Mouse (Mus musculus) adrenal gland, adult 18-20 months (tissue): Measurements from ENCODE around the gene Fbxw10. TPM values are rescaled to one million over a fixed set of nuclear protein-coding genes. Genes with fewer than 3 reads are reported as not detected.
A peak's percentile ranks its signal among the peaks of the same experiment; 100 is the strongest.

ENCODE experiments used
- DNase-seq, 2 experiments: peaks; one replicate each; pipeline ENCODE4 v3.0.0; 2021 to 2022; ENCODE audit warnings: low spot score in 2 of 2
- total RNA-seq, 2 experiments: library from RNA; stranded (reverse); gene quantifications; 1 replicate in 1 of 2; 2 replicates in 1 of 2; pipeline ENCODE4 v1.2.3; 2021

Fbxw10 gene
- total RNA-seq, 2 experiments from 2014 or later, result 0.76 to 1.4 TPM

DNA sequence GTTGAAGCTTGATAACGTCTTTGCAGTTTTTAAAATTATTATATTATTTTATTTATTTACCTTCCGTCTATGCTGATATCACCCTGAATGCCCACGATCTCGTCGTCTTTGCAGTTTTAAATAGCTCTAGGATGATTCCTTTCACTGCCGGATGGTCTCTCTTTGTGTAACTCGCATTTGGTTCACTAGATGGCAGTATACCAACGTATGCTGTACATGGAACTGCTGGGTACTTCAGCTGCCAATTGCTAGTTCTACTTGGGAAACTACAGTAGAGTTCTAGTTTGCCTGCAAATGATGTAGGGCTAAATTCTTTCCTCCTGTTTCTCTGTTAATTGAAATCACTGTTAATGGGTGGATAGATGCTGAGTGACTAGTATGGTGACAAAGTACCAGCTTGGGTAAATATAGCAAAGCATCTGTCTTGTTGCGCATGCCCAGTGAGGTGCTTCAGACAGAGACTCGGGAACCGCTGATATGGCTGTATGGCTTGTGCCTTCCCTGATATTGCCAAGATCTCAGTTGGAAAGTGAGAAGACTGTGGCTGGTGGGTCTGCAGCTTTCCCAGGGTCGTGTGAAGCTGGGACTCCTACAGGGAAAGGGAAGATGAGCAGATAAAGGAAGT lies 54.9 kb downstream of the Fbxw10 start:
- peak in 1 of 2 experiments; percentile 42 for DNase-seq

DNA sequence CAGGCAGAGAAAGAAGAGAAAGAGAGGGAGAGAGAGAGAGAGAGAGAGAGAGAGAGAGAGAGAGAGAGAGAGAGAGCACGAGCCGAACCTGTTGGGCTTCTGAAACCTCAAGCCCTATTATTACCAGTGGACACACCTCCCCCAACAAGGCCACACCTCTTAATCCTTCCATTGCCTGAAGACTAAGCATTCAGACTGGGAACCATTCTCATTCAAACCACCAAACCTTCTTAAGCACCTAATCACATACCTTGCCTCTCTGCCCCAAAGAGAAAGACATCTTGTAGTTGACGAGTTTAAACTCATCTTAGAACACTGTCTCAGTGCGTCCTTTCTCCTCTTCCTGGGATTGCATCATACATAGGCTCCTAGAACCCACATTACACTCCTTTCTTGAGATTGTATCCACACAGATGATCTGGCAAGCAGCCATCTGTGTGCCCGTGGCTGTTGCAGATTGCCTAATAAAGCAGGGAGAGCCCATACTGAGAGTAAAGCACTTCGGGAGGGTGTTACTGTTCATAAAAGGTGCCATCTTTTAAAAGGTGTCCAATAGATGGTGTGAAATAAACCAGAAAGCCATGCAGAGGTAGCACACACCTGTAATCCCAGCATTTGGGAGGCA lies 57.1 kb downstream of the Fbxw10 start:
- no peak for DNase-seq

DNA sequence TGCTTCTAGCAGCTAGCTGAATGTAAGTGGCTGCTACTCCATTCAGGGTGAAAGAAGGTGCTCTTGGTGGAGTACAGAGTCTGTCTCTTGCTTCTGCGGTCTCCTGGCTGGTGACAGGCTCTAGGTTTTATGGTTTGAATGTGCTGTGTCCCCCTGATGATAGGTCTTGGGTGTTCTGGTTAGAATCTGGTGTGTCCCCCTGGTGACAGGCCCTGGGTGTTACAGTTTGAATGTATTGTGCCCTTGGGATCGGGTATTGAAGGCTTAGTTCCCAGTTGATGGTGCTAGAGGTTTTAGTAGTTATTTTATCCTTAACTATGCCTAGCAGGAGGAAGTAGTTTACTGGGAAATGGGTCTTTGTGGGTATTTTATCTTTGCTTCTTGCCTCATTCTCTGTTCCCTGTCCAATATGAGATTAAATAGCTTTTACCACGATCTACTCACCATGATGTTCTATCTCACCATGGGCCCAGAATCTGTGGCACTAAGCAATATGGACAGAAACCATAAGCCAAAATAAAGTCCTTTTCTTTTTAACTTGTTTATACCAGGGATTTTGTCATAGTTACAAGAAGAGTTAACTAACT lies 62.9 kb downstream of the Fbxw10 start:
- no peak for DNase-seq

DNA sequence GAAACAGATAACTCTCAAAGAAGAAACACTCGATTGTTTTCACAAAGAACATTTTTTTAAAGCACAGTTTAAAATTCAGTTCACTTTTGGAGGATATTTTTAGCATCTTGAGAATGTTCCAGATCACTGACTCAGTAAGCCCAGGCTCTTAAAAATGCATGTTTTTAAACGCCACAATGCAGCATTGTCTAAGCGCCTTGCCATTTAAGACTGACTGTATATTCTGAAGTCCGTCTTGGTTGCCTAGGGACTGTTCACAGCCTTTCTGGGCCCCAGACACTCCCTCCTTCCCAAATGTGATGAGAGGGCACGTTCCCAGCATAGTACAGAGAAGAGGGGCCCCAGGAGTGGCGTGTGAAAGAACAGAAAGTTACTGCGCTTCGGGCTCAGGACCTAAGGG lies 64.5 kb downstream of the Fbxw10 start:
- DNase-seq, result no peak

DNA sequence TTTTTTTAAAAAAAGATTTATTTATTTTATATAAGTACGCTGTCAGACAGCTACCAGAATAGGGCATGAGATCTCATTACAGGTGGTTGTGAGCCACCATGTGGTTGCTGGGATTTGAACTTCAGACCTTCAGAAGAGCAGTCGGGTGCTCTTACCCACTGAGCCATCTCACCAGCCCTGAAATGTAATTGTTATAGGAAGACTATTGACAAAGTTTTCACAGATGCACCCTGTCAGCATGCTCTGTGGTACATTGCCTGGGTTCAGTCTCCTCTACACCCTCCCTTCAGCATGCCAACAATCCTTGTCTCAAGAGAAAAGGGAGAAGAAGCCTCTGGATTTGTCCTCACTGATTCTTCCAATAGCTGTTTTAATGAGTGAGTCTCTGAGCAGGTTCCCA lies 66.3 kb downstream of the Fbxw10 start:
- no peak for DNase-seq

DNA sequence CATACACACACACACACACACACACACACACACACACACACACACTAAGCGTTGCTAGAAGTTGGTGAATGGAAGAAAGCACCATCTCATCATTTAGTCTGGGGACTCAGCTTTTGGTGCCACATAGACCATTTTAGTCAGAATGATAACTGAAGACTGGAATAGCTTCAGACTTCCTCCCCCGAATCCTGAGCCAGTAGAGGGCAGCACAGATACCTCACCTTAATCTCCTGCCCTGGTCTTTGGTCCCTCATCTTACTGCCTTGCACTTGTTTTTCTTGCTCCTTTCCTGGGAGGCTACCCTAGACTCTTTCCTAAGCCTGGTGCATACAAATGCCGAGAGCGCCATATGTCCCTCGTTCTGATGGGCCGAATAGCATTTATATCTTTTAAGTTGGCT lies 67.7 kb downstream of the Fbxw10 start:
- peak in 1 of 2 experiments; percentile 18 for DNase-seq

DNA sequence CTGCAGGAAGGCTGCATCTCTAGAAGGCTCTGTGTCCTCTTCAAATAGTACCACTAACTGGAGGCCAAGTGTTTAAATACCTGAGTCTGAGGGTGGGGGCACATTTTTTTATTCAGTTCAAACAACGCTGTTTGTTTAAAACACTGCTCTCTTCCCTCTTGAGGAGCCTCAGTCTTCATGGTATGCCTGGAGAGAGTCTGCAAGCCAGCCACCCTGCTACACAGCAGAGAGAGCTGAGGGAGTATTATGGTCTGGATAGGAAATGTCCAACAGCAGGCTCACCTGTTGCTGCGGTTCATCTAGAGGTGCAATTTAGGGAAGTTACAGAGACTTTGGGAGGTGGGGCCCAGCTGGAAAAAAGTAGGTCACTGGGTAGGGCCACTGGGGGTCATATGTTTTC lies 68.6 kb downstream of the Fbxw10 start:
- DNase-seq, result no peak

DNA sequence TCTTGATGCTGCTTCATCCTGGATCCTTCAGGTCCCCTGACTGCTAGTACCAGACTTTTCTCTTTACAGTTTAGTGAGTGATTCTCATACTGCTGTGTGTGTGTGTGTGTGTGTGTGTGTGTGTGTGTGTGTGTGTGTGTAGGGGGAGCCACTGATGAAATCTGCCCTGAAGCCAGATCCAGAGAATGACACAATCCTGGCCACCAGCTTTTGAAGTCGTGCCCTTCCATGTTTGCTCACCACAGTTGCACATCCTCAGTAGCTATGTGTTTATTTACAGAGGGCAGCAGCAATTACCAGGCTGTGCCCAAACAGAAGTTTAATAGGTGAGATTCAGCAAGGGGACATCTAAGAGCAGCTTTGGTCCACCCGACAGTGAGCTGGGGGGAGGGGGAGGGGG lies 69.9 kb downstream of the Fbxw10 start:
- DNase-seq, result no peak

DNA sequence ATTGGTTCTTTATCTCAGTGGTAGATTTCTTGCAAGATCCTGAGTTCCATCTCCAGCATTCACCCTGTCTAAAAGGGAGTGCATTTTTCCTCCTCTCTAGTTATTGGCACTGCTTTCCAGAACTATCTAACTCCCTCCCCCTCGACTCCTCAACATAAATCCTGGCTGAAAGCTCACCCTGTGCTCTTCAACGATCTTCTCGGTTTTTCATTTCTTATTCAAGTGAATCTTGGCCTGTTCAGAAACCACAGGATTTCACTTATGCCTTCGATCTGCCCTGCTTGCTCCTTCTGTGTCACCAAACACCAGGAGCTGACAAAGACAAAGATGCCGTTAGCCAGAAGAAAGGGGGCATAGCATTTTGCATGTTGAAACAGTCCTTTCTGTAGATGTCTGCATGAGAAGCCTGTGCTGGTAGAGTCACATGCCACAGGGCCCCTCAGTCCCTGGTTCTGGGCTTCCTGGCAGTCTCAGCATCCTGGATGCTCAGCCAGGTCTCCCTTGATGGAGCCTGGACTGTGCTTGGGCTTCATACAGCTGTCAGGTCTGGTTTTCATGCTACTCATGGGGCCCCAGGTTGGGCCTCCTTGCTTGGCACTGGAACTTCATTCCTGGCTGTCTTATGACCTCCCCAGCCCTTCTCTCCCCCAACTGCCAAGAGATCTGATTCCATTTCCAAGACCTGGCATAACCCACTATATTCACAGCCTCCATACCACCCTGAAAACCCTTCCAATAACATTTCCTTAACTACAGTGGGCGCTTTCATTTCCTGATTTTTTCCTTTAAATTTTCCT lies 73.3 kb downstream of the Fbxw10 start:
- no peak for DNase-seq

DNA sequence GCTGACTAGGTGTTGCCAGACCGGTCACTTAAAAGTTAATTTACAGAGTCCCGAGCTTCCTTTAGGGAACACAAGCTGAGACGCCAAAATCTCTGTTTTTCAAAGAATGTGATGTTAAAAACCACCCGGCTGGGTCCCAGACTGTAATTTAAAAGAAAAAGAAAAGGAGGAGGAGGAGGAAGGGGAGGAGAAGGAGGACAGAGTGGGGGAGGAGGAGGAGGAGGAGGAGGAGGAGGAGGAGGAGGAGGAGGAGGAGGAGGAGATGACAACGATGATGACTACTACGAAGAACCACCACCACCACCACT lies 73.8 kb downstream of the Fbxw10 start:
- DNase-seq, result no peak

DNA sequence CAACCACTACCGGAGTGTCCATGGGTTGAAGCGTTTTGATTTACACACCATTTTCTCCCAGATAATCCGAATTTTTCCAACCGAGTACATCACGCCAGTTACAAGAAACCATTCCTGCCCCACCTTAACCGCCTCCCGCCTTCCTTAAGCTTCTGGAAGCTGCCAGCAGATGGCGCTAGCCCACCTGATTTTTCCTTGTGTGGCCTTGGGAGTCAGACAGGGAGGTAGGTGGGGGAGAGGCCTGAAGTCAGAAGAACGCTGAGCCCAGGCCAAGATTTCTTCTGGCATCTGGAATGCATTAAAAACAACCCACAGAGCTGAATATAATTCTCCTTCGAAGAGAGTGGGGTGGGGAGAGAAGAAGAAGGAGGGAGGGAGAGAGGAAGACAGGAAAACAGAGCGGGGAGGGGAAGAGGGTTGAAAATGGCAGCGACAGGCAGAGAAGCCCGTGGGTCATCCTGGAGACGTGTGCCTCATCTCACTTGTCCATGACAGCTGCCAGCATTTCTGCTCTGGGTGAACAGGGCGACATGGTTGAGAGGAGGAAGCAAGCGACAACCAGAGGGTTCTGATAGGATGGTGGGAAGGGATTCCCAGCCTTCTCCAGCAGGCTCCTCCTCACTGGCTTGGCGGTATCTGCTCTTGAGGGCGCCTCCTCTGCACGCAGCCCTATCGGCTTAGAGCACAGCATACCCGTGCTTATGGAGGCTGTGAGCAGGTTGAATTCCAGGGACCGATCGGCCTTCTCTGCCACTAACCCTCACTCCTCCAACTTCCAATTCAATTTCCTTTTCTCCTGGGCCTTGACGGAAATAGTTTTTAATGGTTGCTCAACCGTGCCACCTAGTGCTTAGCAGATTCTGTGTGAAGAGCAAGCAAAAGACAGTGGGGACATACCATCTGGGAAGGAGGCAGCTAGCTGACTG lies 74.4 kb downstream of the Fbxw10 start:
- DNase-seq, result peak; percentile 91 to 93

DNA sequence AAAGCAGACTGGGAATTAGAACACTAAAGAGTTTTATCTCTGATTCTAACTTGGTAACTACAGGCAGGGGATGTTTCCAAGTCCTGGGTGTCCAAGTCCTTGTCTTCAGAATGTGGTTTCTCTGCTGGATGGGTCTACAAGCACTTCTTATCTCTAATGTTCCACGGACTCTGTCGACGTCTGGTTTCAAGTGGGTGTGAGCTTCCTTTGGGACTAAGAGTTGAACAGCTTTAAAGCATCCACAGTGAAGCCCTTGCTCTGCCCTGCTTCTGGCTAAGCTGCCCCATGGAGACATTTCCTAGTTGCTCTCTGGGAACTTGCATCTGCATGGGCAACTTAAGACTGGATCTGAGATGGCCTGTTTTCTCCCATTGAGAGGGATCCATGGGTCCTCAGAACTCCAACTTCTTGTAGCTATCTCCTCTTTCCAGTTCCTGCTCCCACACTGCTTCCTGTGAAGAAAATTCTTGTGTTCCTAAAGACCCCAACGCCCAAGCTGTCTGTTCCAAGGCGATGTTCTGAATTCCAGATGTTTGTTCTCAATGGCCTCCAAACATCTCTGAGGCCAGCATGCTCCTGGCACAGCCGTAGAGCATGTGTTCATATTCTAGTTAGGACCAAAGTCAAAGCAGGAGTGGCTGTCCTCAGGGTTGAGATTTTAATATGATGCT lies 77.4 kb downstream of the Fbxw10 start:
- no peak for DNase-seq

Other genes with a start within 250 kb of the Fbxw10 start
- 10 to 100 TPM; 13.9 to 23.5 TPM for gene Lrrc75a, start 198.5 kb upstream of the Fbxw10 start, total RNA-seq
- gene Mmgt2, start 198.4 kb upstream of the Fbxw10 start, total RNA-seq, result 10 to 100 TPM; 26.5 to 36.7 TPM
- gene Zfp287, start 115.2 kb upstream of the Fbxw10 start, total RNA-seq, result 1 to 10 TPM; 2.9 to 3.9 TPM
- not detected for gene Gm10428, start 94.0 kb upstream of the Fbxw10 start, total RNA-seq
- 1 to 10 TPM; 2.0 to 2.5 TPM for gene Zfp286, start 57.6 kb upstream of the Fbxw10 start, total RNA-seq
- gene Trim16, start 26.8 kb upstream of the Fbxw10 start, total RNA-seq, result 1 to 10 TPM; 6.4 to 9.8 TPM
- 10 to 100 TPM; 40.1 to 55.9 TPM for gene Tvp23b, start 32.4 kb downstream of the Fbxw10 start, total RNA-seq
- gene Cdrt4, start 104.1 kb downstream of the Fbxw10 start, total RNA-seq, result not detected
- not detected for gene Tekt3, start 214.6 kb downstream of the Fbxw10 start, total RNA-seq